Mouse (Mus musculus) liver, postnatal 0 days (tissue): ENCODE results near the gene Myg1. TPM values are rescaled to one million over a fixed set of nuclear protein-coding genes. Genes with fewer than 3 reads are reported as not detected.
A peak's percentile ranks its signal among the peaks of the same experiment; 100 is the strongest.

Experiments
- ATAC-seq: fragments of 200-750 bp; cut with Nextera tagmentation; 2 replicates; pipeline ENCODE4 v1.8.0; 2017; ENCODE audit warnings: mild to moderate bottlenecking, moderate library complexity
- DNase-seq: peaks from one replicate; pipeline ENCODE4 v3.0.0-alpha.2; 2016
- H3K27ac ChIP-seq: fragments of 300-500 bp; sonication (generic); 2 replicates; pipeline ENCODE4 v1.5.1; 2014; ENCODE audit warnings: antibody characterized with exemption, moderate library complexity, mild to moderate bottlenecking, low read depth
- H3K27me3 ChIP-seq: fragments of 300-500 bp; sonication (generic); 2 replicates; pipeline ENCODE4 v1.6.1; 2014; ENCODE audit warnings: low read length, control low read depth, mixed read lengths; ENCODE audit not compliant: insufficient read depth
- H3K36me3 ChIP-seq: fragments of 300-500 bp; sonication (generic); replicated peaks from 2 replicates; pipeline ENCODE4 v1.6.1; 2014; ENCODE audit warnings: mild to moderate bottlenecking, control low read depth, low read length, moderate library complexity, mixed read lengths; ENCODE audit not compliant: insufficient read depth
- H3K4me1 ChIP-seq: fragments of 300-500 bp; sonication (generic); 2 replicates; pipeline ENCODE4 v1.6.1; 2014; ENCODE audit warnings: antibody characterized with exemption, mild to moderate bottlenecking, control low read depth; ENCODE audit not compliant: insufficient read depth
- H3K4me2 ChIP-seq: fragments of 300-500 bp; sonication (generic); 2 replicates; pipeline ENCODE4 v1.6.1; 2014; ENCODE audit warnings: low read depth, mild to moderate bottlenecking, low read length, moderate library complexity, mixed read lengths
- H3K4me3 ChIP-seq: fragments of 300-500 bp; sonication (generic); 2 replicates; pipeline ENCODE4 v1.5.1; 2014; ENCODE audit warnings: low read depth, low read length
- H3K9ac ChIP-seq: fragments of 300-500 bp; sonication (generic); replicated peaks from 2 replicates; pipeline ENCODE4 v1.6.1; 2014; ENCODE audit warnings: mild to moderate bottlenecking, moderate library complexity
- H3K9me3 ChIP-seq: fragments of 300-500 bp; sonication (generic); 2 replicates; pipeline ENCODE4 v1.6.1; 2016; ENCODE audit warnings: mild to moderate bottlenecking, control low read depth, low read length, mixed read lengths
- CTCF ChIP-seq: sonication (generic); IDR thresholded peaks from 2 replicates; pipeline ENCODE4 v1.5.1; 2016; ENCODE audit warnings: antibody characterized with exemption, low read depth
- EP300 ChIP-seq: IDR thresholded peaks from 2 replicates; pipeline ENCODE4 v1.6.1; 2016; ENCODE audit warnings: antibody characterized with exemption, low read depth, mild to moderate bottlenecking
- WGBS: fragments of 180-500 bp; shearing (Covaris S2); extraction: QIAGEN DNeasy Blood & Tissue Kit; methylation state at CpG from one replicate; pipeline ENCODE4 v1.1.7; 2014; ENCODE audit not compliant: insufficient replicate concordance; 5-methylcytosine and 5-hydroxymethylcytosine counted together
- polyA plus RNA-seq: library from polyadenylated mRNA; unstranded; fragments of >200 nt; fragmentation: Nextera tagmentation; extraction: Ambion mirVana; gene quantifications from 2 replicates; pipeline ENCODE4 v1.2.1, GENCODE M21; 2015

The Myg1 gene
- 28.1 and 30.8 TPM in 2 replicates for polyA plus RNA-seq

- WGBS, result under 1% methylated on average over 30 of the region's 30 CpGs
- H3K9me3 ChIP-seq, result no peaks in the 10 kb centered on the region
- H3K27me3 ChIP-seq, result no peaks in the 10 kb centered on the region
- peaks cover 41% of the 10 kb centered on the region for H3K36me3 ChIP-seq
- H3K4me2 ChIP-seq, result peak within 1 kb of the TSS; percentile 98
- peak; percentile 94 for ATAC-seq
- H3K9ac ChIP-seq, result peak within 1 kb of the TSS; percentile 80
- peak within 1 kb of the TSS; percentile 86 for H3K4me3 ChIP-seq
- H3K27ac ChIP-seq, result peak within 1 kb of the TSS; percentile 70
- DNase-seq, result peak; percentile 86
- TF ChIP-seq CTCF, result no peak
- TF ChIP-seq EP300, result no peak
- peaks cover 20% of the 10 kb centered on the region for H3K4me1 ChIP-seq
These were observed at the start of gene Myg1 for GRCm38 (mm10) chr15:102331610-102332015. TSS of gene Myg1 (plus strand) at chr15:102331709.

DNA sequence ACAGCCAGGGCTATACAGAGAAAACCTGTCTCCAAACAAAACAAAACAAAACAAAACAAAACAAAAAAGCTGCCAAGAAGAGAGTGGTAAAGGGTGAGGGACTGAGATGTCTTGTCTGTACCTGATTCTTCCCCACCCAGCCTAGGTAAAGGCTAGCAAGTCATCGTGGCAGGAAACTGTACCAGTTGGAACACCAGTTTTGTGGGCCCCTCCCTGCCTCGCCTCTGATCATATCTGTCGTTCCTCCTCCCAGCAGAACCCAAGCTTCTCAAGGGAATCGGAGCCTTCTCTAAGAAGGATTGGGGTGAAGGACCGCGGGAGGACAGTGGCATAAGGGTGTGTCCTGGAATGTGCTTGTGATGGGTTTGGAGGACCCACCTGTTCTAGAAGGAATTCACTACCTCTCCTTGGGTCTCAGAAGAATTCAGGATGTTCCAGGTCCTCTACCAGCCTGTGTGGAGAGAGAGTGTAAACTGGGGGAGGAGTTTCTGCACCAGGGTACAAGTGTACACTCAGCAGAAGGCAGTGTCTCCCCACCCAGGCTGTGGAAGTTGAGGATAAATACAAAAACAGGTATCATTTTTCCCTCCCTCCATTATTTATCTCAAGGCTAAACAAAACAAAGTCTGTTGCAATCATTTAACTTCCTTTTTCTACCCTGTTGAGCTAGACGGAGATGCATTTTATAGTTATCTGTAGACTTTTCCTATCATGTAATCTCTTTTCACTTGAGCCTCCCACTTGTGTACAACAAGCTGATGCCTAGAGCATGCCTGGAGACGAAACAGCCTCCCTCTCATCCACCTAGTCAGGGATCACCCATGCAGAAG lies 48.8 kb upstream of the Myg1 start:
- no peaks in the 10 kb centered on the region for H3K9me3 ChIP-seq
- WGBS, result 41% methylated on average over 8 of the region's 8 CpGs
- no peak for ATAC-seq
- peaks cover 7% of the 10 kb centered on the region; the same call in 1 of the 2 replicates for H3K36me3 ChIP-seq
- no peak overlapping the region for H3K9ac ChIP-seq
- peak overlapping the region; percentile 42; the same call in 1 of the 2 replicates for H3K27ac ChIP-seq
- TF ChIP-seq CTCF, result no peak
- TF ChIP-seq EP300, result no peak
- H3K4me1 ChIP-seq, result peaks cover 27% of the 10 kb centered on the region
- no peak for DNase-seq
- H3K27me3 ChIP-seq, result no peaks in the 10 kb centered on the region
- H3K4me2 ChIP-seq, result peak overlapping the region; percentile 45; the same call in 1 of the 2 replicates
- no peak overlapping the region for H3K4me3 ChIP-seq

DNA sequence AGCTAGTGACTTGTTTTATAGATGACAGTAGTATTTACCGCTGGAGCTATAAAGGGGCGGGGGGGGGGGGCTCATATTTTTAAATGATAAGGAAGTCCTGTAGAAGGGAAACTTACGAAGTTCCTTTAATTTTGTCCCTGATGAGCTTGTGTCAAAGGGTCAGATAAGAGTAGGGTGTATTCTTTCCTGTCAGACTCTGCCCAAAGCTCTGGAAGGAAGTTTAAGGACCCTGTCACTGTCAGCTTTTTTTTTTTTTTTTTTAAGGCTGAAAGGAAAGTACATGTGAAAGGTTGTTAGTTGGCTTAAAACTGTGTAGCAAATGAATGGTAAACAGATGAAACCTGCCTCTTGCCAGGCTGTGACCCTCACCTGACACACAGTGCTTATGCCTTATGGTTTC lies 47.9 kb upstream of the Myg1 start:
- DNase-seq, result no peak
- H3K4me1 ChIP-seq, result peaks cover 25% of the 10 kb centered on the region
- TF ChIP-seq CTCF, result no peak
- TF ChIP-seq EP300, result 0 out of 2 replicates have a peak, but pooled peaks have one; percentile 15
- WGBS, result 41% methylated on average over 3 of the region's 3 CpGs
- H3K4me2 ChIP-seq, result no peak overlapping the region
- no peaks in the 10 kb centered on the region for H3K27me3 ChIP-seq
- H3K9me3 ChIP-seq, result no peaks in the 10 kb centered on the region
- no peak overlapping the region for H3K9ac ChIP-seq
- no peak overlapping the region for H3K4me3 ChIP-seq
- ATAC-seq, result no peak
- H3K36me3 ChIP-seq, result peaks cover 7% of the 10 kb centered on the region; the same call in 1 of the 2 replicates
- H3K27ac ChIP-seq, result no peak overlapping the region

DNA sequence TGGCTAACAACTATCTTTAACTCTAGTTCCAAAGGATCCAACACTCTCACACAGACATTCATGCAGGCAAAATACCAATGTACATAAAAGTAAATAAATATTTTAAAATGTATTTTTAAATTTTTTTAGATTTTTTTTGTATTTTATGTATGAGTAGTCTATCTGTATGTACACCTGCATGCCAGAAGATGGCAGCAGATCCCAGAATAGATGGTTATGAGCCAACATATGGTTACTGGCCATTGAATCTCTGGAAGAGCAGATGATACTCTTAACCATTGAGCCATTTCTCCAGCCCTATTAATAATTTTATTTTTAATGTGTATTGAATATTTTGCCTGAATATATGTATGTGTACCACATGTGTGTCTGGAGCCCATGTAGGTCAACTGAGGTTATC lies 44.1 kb upstream of the Myg1 start:
- ATAC-seq (no peak), DNase-seq (peak; percentile 46)
- Histone ChIP-seq H3K4me3 (no peak overlapping the region), H3K27ac (no peak overlapping the region), H3K27me3 (no peaks in the 10 kb centered on the region), H3K4me1 (peaks cover 7% of the 10 kb centered on the region), H3K36me3 (no peaks in the 10 kb centered on the region), H3K9ac (no peak overlapping the region), H3K9me3 (no peaks in the 10 kb centered on the region), H3K4me2 (no peak overlapping the region)
- TF ChIP-seq CTCF (peak; percentile 71), EP300 (no peak)

GRCm38 (mm10) chr15:102295633-102296367 lies 35.7 kb upstream of the Myg1 start, which contains the start of gene Espl1:
TSS of gene Espl1 (plus strand) at chr15:102296266.
- Histone ChIP-seq H3K9ac (peak within 1 kb of the TSS; percentile 79), H3K27ac (peak within 1 kb of the TSS; percentile 37), H3K27me3 (no peaks in the 10 kb centered on the region), H3K4me3 (peak within 1 kb of the TSS; percentile 91), H3K9me3 (no peaks in the 10 kb centered on the region), H3K4me2 (peak within 1 kb of the TSS; percentile 99), H3K36me3 (peaks cover 20% of the 10 kb centered on the region), H3K4me1 (peaks cover 10% of the 10 kb centered on the region)
- peak; percentile 99 for ATAC-seq
- peak; percentile 97 for DNase-seq
- 6% methylated on average over 25 of the region's 25 CpGs for WGBS
- no peak for TF ChIP-seq CTCF
- TF ChIP-seq EP300, result no peak
